Mouse (Mus musculus): Measurements from ENCODE around the gene Maff. TPM values are rescaled to one million over a fixed set of nuclear protein-coding genes. Genes with fewer than 3 reads are reported as not detected.

Gene Maff
- total and polyA plus RNA-seq, 3 experiments: 9.2 to 15.4 (median 10.5) TPM

GRCm38 (mm10) chr15:79306043-79306637 is 40.3 kb upstream of the Maff start:
- no peak overlapping the region for H3K4me3 ChIP-seq (replicated peaks in 1 of 3; ENCODE audit: low read depth in 2 of 3, low read length in 2 of 3, poor library complexity in 1 of 3)
- H3K36me3 ChIP-seq (replicated peaks in 1 of 2; ENCODE audit: control insufficient read depth in 1 of 2, insufficient read depth in 1 of 2, low read length in 1 of 2): peaks cover 75 to 83% of the 10 kb centered on the region in 2 experiments
- H3K79me2 ChIP-seq (replicated peaks; ENCODE audit: control insufficient read depth, extremely low read depth, insufficient read depth, poor library complexity, severe bottlenecking): no peaks in the 10 kb centered on the region
- no peak overlapping the region for H3K9ac ChIP-seq (ENCODE audit: insufficient read depth, low read depth)
- dilution Hi-C loops (cut with MboI; ENCODE audit: extremely low pct_ligation_motif_present, extremely low pct_unique_long_range_greater_than_20kb, low sequenced_read_pairs): no loop called here
- H3K27ac ChIP-seq (ENCODE audit: insufficient read depth, low read depth): no peak overlapping the region
- H3K9me3 ChIP-seq (replicated peaks; ENCODE audit: low read length): no peaks in the 10 kb centered on the region
- TF ChIP-seq TBP (conservative IDR thresholded peaks at IDR 0.05; ENCODE audit: low read depth, low read length) (no peak), KAT2A (IDR thresholded peaks at IDR 0.05; ENCODE audit: insufficient replicate concordance, low read length) (no peak), RAD21 (IDR thresholded peaks at IDR 0.05; ENCODE audit: low read depth, low read length) (no peak), SIN3A (IDR thresholded peaks at IDR 0.05; ENCODE audit: low read length) (no peak), GABPA (IDR thresholded peaks at IDR 0.05; ENCODE audit: insufficient replicate concordance, low read depth, low read length) (no peak), MYC (IDR thresholded peaks at IDR 0.05; ENCODE audit: low read depth, low read length) (no peak), ZNF384 (IDR thresholded peaks at IDR 0.05; ENCODE audit: low read depth, low read length) (no peak)
- no peak for DNase-seq (ENCODE audit: extremely low read depth)
- no peak overlapping the region for H3K4me2 ChIP-seq (ENCODE audit: insufficient read depth, low read depth, poor library complexity, severe bottlenecking)
- H3K4me1 ChIP-seq (ENCODE audit: control insufficient read depth in 1 of 2, insufficient read depth in 2 of 2): peaks cover 0 to 30% of the 10 kb centered on the region in 2 experiments; a peak in 2 of 4 replicates
- in situ Hi-C loops (cut with MboI; ENCODE audit: low pct_ligation_motif_present, low pct_unique_long_range_greater_than_20kb, low sequenced_read_pairs): no loop called here
- H3K27me3 ChIP-seq (replicated peaks): no peaks in the 10 kb centered on the region

GRCm38 (mm10) chr15:79307861-79308260 is 38.6 kb upstream of the Maff start:
- H3K9me3 ChIP-seq (replicated peaks; ENCODE audit: low read length): no peaks in the 10 kb centered on the region
- no peaks in the 10 kb centered on the region for H3K79me2 ChIP-seq (replicated peaks; ENCODE audit: control insufficient read depth, extremely low read depth, insufficient read depth, poor library complexity, severe bottlenecking)
- no peak overlapping the region for H3K9ac ChIP-seq (ENCODE audit: insufficient read depth, low read depth)
- no peak for TF ChIP-seq CTCF (conservative IDR thresholded peaks at IDR 0.05 in 1 of 2, IDR thresholded peaks at IDR 0.05 in 1 of 2; ENCODE audit: low read depth in 2 of 2, low read length in 2 of 2)
- TF ChIP-seq MAFK (IDR thresholded peaks at IDR 0.05; ENCODE audit: insufficient replicate concordance, low read length): no peak
- TF ChIP-seq ZNF384 (IDR thresholded peaks at IDR 0.05; ENCODE audit: low read depth, low read length): no peak
- TF ChIP-seq HCFC1 (IDR thresholded peaks at IDR 0.05; ENCODE audit: low read depth, low read length): no peak
- TF ChIP-seq PAX5 (IDR thresholded peaks at IDR 0.05; ENCODE audit: low read length): no peak
- no peak for TF ChIP-seq GABPA (IDR thresholded peaks at IDR 0.05; ENCODE audit: insufficient replicate concordance, low read depth, low read length)
- in situ Hi-C loops (cut with MboI; ENCODE audit: low pct_ligation_motif_present, low pct_unique_long_range_greater_than_20kb, low sequenced_read_pairs) (no loop called here), dilution Hi-C loops (cut with MboI; ENCODE audit: extremely low pct_ligation_motif_present, extremely low pct_unique_long_range_greater_than_20kb, low sequenced_read_pairs) (no loop called here)
- H3K36me3 ChIP-seq (replicated peaks in 1 of 2; ENCODE audit: control insufficient read depth in 1 of 2, insufficient read depth in 1 of 2, low read length in 1 of 2): peaks cover 72 to 83% of the 10 kb centered on the region in 2 experiments
- peaks cover 0 to 30% of the 10 kb centered on the region in 2 experiments; a peak in 2 of 4 replicates for H3K4me1 ChIP-seq (ENCODE audit: control insufficient read depth in 1 of 2, insufficient read depth in 2 of 2)
- H3K4me2 ChIP-seq (ENCODE audit: insufficient read depth, low read depth, poor library complexity, severe bottlenecking): no peak overlapping the region
- H3K27ac ChIP-seq (ENCODE audit: insufficient read depth, low read depth): no peak overlapping the region
- no peaks in the 10 kb centered on the region for H3K27me3 ChIP-seq (replicated peaks)
- no peak for DNase-seq (ENCODE audit: extremely low read depth)
- no peak overlapping the region for H3K4me3 ChIP-seq (replicated peaks in 1 of 3; ENCODE audit: low read depth in 2 of 3, low read length in 2 of 3, poor library complexity in 1 of 3)

- TF ChIP-seq CHD2 (IDR thresholded peaks at IDR 0.05; ENCODE audit: low read length) (no peak), UBTF (IDR thresholded peaks at IDR 0.05; ENCODE audit: low read depth, low read length) (no peak), IRF4 (IDR thresholded peaks at IDR 0.05; ENCODE audit: low read depth, low read length) (no peak), MEF2A (IDR thresholded peaks at IDR 0.05; ENCODE audit: borderline replicate concordance, low read depth, low read length) (no peak), SMC3 (IDR thresholded peaks at IDR 0.05; ENCODE audit: low read depth, low read length) (no peak)
- no peak overlapping the region for H3K27ac ChIP-seq (ENCODE audit: insufficient read depth, low read depth)
- no peak for DNase-seq (ENCODE audit: extremely low read depth)
- H3K4me2 ChIP-seq (ENCODE audit: insufficient read depth, low read depth, poor library complexity, severe bottlenecking): no peak overlapping the region
- H3K9me3 ChIP-seq (replicated peaks; ENCODE audit: low read length): no peaks in the 10 kb centered on the region
- no peaks in the 10 kb centered on the region; the same call in 1 of the 2 replicates for H3K79me2 ChIP-seq (replicated peaks; ENCODE audit: control insufficient read depth, extremely low read depth, insufficient read depth, poor library complexity, severe bottlenecking)
- peaks cover 56 to 80% of the 10 kb centered on the region in 2 experiments for H3K36me3 ChIP-seq (replicated peaks in 1 of 2; ENCODE audit: control insufficient read depth in 1 of 2, insufficient read depth in 1 of 2, low read length in 1 of 2)
- no peaks in the 10 kb centered on the region; a peak in 1 of 4 replicates for H3K4me1 ChIP-seq (ENCODE audit: control insufficient read depth in 1 of 2, insufficient read depth in 2 of 2)
- dilution Hi-C loops (cut with MboI; ENCODE audit: extremely low pct_ligation_motif_present, extremely low pct_unique_long_range_greater_than_20kb, low sequenced_read_pairs) (no loop called here), in situ Hi-C loops (cut with MboI; ENCODE audit: low pct_ligation_motif_present, low pct_unique_long_range_greater_than_20kb, low sequenced_read_pairs) (no loop called here)
- H3K9ac ChIP-seq (ENCODE audit: insufficient read depth, low read depth): no peak overlapping the region
- H3K4me3 ChIP-seq (replicated peaks in 1 of 3; ENCODE audit: low read depth in 2 of 3, low read length in 2 of 3, poor library complexity in 1 of 3): no peak overlapping the region
- no peaks in the 10 kb centered on the region for H3K27me3 ChIP-seq (replicated peaks)
Measured at GRCm38 (mm10) chr15:79313848-79314369, 32.5 kb upstream of the Maff start.
